Mouse (Mus musculus): ENCODE measurements around the gene Tcte2.

DNA sequence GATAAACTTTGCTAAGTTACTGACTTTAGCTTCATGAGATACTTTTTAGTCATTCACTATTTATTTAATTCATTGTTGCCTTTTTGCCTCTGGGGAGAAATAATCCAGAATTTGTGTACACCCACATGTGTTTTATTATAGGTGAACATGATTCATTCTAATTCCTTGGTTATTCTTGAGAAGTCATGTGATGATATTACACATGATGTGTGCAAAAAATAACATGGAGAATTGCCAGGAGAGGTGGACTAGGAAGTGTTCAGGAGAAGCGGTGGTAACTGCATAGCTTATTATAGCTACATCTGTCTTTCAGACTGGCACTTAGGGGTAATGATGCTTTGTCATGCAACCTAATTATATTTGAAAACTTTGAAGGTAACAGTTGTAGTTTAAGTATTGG is 2.2 kb upstream of the Tcte2 start:
- TF ChIP-seq CTCF (IDR thresholded peaks at IDR 0.05) = no peak
- TF ChIP-seq EP300 (IDR thresholded peaks at IDR 0.05) = no peak
